Mouse (Mus musculus): ENCODE measurements around the gene Mrpl10.

The Mrpl10 gene

DNA sequence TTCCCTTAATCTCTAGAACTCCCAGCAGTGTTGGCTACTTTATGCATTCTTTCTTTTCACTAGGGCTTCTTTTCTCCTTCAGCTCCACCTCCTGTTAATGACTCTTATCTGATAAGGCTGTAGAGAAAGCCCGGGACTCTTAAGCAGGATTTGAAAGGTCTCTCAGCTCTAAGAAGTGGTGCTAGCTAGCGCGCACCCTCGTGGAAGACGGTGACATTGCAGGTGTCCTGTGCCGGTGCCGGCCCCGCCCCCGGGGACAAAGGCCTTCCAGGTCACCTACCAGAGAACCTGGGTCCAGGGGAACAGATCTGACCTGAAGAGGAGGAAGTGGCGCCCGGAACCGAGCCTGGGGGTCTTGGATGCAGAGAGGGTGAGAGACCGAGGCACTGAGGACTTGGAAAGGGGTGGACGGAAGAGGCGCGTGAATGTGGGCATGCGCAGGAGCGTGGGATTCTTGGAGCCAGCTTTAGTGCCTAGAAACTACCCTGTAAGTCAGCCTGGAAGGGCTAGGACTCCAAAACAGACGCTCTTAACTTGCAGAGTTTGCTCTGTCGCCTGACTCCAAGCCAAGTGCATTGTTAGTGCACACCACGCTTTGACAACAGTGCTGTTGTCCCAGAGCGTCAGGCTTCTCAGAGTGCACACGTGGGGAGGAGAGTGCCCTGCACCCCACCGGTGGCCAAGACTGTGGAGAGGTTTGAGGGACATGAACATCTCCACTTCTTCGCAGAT, 11.5 kb upstream of the Mrpl10 start, which contains the start of gene Scrn2:
TSS of gene Scrn2 (plus strand) at position 253 of the 732 bp plus-strand sequence.
- DNase-seq (ENCODE audit: low spot score in 2 of 2) = peak; percentile 59 to 84

DNA sequence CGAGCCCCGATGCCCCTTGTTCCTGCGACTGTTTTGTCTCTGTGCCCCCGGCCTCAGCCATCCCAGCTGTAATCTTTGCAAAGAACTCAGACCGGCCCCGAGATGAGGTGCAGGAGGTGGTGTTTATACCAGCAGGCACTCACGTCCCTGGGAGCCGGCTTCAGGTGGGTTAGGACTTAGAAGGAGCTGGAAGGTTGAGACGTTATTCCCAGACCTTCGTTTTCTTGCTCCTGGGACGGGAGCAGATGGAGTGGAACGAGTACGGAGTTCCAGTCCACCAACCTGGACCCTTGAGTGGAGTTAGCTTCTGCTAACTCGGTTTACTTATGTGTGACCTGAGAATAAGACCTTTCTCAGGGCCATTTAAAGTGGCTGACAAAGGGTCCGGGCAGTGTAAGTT, 10.9 kb upstream of the Mrpl10 start:
- no peak for DNase-seq (ENCODE audit: low spot score in 2 of 2)

DNA sequence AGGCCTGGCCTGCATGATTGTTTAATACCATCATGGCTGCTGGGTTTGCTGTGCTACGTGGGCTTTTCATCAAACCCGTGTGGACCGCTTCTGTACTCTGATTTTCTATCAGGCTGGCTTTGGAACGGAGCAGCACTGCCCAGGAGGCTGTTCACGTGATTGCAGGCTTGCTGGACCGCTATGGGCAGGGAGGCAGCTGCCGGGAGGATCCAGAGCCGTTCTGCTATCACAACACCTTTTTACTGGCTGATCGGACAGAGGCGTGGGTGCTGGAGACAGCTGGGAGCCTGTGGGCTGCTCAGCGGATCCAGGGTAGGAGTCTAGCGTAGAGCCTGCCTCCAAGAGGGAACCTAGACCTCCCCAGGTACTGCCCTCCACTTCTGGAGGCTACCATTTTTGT, 9.4 kb upstream of the Mrpl10 start:
- DNase-seq (ENCODE audit: low spot score in 2 of 2) = no peak

- DNase-seq (ENCODE audit: low spot score in 2 of 2) = no peak
Observed at GRCm38 (mm10) chr11:97032499-97032898, 8.9 kb upstream of the Mrpl10 start.

DNA sequence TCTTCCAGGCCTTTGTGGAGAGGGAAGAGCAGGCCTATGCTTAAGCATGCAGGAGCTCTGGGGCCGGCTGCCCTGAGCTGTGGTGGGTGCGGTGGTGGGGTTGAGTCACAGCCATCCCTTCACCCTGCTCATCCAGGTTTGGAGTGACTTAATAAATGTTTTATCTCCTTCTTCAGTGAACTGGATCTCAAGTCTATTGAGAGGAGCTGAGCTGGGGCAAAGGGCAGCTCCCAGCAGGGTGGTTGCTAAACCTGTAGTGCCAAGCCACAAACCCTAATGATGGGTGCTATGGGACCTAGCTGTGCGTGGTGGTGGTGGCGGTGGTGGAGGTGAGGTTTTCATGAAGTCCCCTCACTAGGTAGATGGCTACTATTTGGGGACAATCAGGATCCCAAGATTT, 7.6 kb upstream of the Mrpl10 start:
- DNase-seq (ENCODE audit: low spot score in 2 of 2) = no peak

DNA sequence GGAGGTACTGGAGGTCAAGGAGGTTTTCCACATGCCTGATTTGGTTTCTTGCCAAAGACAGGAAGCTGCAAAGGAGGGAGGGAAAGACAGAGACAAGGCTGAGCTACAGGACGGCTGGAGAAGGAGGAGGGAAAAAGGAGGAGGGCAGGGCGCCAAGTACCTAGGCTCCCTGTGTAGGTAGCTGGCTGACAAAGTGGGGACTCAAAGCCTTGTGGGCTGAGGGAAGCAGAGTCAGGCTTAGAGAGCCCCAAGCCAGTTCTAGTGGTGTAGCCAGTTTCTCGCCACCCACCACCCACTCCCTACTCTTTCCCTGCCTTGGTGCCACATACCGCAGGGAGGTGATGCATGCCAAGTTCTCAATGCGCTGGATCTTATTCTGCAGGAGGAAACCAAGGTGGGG, 5.2 kb upstream of the Mrpl10 start:
- DNase-seq (ENCODE audit: low spot score in 2 of 2) = no peak

GRCm38 (mm10) chr11:97038881-97039280, 2.5 kb upstream of the Mrpl10 start:
- DNase-seq (ENCODE audit: low spot score in 2 of 2) = no peak

DNA sequence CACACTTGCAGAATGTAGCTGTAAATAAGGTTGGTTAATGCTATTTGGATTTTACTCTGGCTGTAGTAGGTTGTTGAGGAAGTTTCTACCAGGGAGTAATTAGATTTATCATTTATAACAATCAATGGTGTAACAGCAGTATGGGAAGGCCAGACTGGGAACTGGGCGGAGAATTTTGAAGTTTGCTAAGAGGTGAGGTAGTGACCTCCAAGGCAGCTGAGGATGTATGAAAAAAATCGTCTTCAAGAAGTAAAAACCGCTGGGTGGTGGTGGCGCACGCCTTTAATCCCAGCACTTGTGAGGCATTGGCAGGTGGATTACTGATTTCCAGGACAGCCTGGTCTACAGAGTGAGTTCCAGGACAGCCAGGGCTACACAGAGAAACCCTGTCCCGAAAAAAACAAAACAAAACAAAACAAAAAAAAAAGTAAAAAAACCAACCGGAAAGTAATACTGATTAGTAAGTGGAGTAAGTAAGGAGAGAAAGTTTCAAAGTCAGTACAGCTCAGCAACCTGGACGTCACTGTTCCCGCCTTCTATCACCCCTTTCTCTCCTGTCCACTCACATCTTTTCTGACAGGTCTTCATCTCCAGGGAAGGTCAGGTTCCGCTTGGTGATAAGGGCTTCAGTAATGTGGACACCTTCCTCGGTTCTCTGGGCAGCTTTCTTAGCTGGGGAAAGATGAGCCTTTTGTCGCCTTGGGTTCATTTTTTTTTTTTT, 899 bp upstream of the Mrpl10 start:
- DNase-seq (ENCODE audit: low spot score in 2 of 2) = no peak

DNA sequence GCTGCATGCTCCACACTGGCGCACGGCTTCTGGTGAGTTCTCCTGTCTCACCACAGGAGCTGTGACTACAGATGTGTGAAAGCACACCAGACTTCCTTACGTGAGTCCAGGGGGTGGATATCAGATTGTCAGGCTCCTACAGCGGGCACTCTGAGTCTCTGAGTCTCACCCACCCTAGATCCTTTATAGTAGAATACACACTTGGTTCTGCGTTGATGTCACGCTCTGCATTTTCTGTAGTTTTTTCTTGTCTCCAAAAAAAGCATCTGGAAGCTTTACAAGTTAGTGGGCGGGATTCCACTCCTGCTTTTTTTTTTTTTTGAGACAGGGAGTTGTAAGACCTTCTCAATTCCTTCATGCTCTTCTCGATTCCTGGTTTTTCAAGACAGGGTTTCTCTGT, 3.5 kb downstream of the Mrpl10 start:
- DNase-seq (ENCODE audit: low spot score in 2 of 2) = no peak

- no peak for DNase-seq (ENCODE audit: low spot score in 2 of 2)
Observed at GRCm38 (mm10) chr11:97045861-97046260, 4.5 kb downstream of the Mrpl10 start.

DNA sequence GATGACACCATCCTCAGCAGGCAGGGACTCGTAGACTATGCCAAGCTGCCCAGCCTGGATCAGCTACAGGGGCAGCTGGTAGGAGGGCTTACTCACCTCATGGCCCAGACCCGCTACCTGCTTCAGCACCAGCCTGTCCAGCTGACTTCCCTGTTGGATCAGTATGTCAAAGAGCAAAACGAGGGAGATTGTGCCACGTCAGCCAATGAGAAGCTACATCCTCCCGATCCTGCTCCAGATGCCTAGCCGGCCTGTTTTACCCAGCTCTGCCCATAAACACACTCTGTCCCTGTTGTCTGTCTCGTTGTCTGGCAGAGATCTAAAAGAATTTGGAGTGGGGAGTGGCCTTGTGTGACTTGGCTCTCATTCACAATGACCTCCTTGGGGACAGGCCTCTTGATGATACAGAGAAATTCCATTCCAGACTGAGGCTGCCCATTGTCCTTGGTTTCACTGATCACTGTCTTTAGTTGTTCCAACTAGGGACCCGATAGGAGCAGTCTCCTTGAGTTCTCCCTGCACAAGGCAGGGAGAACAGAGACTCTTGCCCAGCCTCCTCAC, 6.8 kb downstream of the Mrpl10 start:
- DNase-seq (ENCODE audit: low spot score in 2 of 2) = no peak

- DNase-seq (ENCODE audit: low spot score in 2 of 2) = no peak
Observed at GRCm38 (mm10) chr11:97049492-97050085, 8.2 kb downstream of the Mrpl10 start.

DNA sequence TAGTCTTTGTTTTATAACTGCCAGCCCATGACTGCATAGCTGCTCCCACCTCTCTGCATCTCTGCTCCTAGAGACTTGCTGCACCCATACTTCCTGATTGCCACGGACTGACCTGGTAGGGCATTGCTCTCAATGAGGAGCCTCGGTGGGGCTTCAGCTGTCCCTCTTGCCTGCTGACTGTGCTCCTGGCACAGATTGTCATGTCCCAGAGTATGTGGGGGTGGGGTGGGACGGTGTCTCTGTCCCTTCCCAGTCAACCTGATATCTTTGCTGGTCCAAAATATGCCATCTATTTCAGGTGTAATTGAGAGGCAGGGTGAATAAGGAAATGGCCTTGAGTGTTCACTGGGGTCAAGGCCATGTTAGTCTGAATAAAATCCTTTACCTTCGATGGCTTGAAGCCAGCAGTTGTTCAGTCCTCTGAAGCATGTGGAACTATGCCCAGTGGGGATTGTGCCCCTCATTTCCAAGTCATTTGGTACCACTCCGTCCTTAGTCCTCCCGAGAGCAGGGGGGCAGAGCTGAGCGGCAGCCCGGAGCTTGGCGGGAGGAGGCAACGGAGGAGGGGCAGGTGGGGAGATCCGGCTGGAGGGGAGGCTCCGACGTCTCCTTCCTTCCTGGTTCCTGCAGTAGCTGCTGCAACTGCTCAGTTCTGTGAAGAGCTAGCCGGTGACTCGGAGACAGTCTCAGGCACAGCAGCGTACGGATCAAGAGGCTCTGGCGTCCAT, 9.0 kb downstream of the Mrpl10 start, which contains the start of gene Osbpl7:
TSS of gene Osbpl7 (plus strand) at position 413 of the 728 bp plus-strand sequence.
- DNase-seq (ENCODE audit: low spot score in 2 of 2) = peak; percentile 68 to 72

GRCm38 (mm10) chr11:97050944-97051586, 9.7 kb downstream of the Mrpl10 start:
- peak in 1 of 2 experiments; percentile 26 for DNase-seq (ENCODE audit: low spot score in 2 of 2)

- no peak for DNase-seq (ENCODE audit: low spot score in 2 of 2)
Observed at GRCm38 (mm10) chr11:97052219-97052646, 10.9 kb downstream of the Mrpl10 start.

DNA sequence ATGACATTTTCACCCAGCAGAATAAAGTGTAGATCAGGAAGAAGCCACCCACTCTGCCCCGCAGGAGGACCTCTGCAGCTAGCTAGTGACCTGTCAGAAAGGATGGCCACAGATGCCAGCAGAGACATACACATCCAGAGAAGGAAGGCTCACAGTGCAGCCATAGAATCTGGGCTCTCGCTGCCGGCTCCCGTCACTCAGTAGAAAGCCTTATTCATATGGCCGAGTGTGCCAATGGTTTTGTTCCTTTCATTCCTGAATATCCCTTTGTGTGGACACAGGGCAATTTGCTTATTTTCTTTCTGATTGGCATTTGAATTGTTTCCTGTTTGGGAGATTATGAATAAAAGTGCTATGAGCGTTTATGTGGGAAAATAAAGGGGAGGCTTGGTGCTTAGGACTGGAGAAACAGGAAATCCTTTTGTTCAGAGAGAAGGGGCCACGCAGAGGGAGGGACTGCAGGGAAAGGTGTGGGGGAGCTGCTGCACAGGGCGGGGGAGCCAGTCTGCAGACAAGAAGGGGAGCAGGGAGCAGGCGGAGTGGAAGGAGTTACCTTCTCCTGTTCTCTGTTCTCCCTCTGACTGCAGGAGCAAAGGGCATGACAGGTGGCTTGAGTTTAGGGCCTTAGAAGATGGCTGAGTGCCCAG, 22.0 kb downstream of the Mrpl10 start:
- no peak for DNase-seq (ENCODE audit: low spot score in 2 of 2)

- DNase-seq (ENCODE audit: low spot score in 2 of 2) = no peak
Observed at GRCm38 (mm10) chr11:97063921-97064295, 22.5 kb downstream of the Mrpl10 start.

DNA sequence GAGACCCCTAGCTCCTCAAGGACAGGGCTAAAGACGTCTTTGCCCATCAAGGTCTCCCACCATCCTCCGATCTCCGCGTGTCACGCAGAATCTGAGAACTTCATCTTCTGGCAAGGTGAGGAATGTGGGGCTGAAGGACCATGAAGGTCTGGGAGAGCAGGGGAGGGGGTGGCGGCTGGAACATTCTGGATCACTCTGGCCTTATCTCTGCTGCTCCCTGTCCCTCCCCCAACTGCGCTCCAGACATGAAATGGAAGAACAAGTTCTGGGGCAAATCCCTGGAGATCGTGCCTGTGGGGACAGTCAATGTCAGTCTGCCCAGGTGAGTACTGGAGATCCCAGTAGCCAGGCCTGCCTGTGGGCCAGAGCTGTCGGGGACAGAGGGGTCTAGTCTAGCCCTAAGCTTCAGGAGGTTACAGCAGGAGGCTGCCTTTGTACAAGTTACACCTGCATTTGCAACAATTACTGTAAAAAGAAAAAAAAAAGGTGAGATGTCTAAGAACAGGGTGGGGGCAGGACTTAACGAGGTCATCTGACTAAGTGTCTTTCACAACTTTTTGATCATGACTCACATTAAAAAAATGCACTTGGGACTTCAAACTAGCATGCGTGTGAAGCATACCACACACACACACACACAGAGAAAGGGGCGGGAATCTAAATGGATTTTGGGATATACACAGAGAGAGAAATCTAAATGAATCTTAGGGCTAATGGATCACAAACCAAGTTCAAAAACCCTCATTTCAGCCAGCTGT, 24.4 kb downstream of the Mrpl10 start:
- no peak for DNase-seq (ENCODE audit: low spot score in 2 of 2)

DNA sequence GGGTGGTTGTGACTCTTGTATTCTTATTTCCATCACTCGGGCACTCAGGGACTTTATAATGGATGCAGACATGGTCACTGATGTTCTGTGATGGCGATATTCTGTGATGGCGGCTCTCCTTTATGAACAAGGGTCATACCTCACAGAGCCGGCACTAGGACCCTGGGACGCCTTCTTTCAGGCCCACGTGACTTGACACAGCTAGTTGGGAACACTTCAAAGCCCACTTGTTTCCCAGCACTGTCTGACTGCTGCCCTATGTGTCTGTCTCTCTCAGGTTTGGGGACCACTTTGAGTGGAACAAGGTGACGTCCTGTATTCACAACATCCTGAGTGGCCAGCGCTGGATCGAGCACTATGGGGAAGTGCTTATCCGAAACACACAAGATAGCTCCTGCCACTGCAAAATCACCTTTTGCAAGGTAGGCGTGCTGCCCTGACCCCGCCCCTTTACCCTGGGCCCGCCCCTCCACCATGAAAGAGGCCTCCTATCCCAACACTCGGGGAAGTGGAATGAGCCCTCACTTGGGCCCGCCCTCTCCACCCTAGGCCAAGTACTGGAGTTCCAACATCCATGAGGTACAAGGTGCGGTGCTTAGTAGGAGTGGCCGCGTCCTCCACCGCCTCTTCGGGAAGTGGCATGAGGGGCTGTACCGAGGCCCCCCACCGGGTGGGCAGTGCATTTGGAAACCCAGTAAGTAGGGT, 25.4 kb downstream of the Mrpl10 start:
- DNase-seq (ENCODE audit: low spot score in 2 of 2) = no peak

Measured in cerebellum, postnatal 4 days (tissue).